Mouse (Mus musculus) cerebellum, adult (tissue): ENCODE data around the gene Hoxa13.

Source experiments
- ATAC-seq: cut with Nextera tagmentation; 2 replicates; pipeline ENCODE4 v1.9.2; 2017; ENCODE audit warnings: mild to moderate bottlenecking, moderate library complexity, mixed read lengths; ENCODE audit not compliant: insufficient number of reproducible peaks, low FRiP score, low TSS enrichment

Hoxa13 gene

GRCm38 (mm10) chr6:52213119-52213986 lies 47.3 kb downstream of the Hoxa13 start, which contains the start of the genes Hoxa3 and Gm28308:
Hoxa3 (minus strand) TSS chr6:52213336.
Gm28308 (minus strand) TSS chr6:52213339.
- ATAC-seq, result no peak

- no peak for ATAC-seq
These were observed 48.0 kb downstream of the Hoxa13 start for GRCm38 (mm10) chr6:52212556-52213118.

GRCm38 (mm10) chr6:52211961-52212360 lies 48.7 kb downstream of the Hoxa13 start:
- ATAC-seq, result no peak

DNA sequence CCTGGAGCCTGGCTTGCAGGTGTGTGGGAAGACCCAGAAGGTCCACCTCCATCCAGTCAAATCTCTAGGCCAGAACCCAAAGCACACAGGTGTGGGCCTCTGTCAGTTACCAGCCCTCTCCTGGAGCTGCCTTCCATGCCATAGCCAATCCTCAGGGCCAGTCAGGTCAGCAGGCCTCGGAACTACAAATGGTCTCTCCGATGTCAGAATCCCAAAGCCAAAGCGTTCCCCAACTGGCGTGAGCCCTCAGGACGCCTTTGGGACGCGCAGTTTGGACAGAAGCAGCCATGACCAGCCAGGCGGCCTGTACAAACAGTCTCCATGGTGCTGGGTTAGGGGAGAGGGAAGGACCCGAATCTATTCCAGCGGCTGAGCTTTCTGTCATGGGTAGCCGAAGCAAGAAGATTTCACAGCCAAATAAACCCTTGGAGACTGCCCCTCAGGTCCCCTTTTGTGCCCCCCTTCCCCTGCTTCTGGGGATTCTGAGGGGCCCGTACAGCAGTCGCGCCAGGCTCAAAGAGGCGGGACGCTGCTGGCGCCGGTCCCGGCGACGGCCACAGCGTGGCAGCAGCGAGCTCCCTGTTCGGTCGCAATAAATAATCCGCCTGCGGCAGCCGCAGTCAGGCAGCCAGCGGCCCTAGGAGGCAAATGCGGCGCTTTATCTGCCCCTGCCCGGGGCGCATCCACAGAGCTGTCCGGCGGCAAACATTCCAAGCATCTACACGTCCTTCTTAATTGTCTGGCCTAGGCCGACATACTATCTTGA lies 49.3 kb downstream of the Hoxa13 start:
- no peak for ATAC-seq

DNA sequence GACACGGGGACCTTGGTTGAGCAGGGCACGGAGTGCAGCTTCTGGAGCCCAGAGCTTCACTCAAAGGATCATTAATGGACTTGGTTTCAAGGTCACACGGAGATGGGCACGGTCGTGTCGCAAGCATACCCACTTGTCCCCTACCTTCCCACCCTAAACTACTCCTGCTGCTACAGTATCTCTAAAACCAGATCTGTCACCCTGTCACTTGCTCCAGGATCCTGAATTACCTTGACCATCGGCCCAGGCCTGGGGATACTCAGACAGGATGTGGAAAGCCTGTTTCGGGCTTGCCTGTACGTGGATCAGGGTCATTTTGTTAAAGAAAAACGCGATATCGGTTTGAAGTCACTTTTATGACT lies 51.0 kb downstream of the Hoxa13 start:
- ATAC-seq, result no peak

DNA sequence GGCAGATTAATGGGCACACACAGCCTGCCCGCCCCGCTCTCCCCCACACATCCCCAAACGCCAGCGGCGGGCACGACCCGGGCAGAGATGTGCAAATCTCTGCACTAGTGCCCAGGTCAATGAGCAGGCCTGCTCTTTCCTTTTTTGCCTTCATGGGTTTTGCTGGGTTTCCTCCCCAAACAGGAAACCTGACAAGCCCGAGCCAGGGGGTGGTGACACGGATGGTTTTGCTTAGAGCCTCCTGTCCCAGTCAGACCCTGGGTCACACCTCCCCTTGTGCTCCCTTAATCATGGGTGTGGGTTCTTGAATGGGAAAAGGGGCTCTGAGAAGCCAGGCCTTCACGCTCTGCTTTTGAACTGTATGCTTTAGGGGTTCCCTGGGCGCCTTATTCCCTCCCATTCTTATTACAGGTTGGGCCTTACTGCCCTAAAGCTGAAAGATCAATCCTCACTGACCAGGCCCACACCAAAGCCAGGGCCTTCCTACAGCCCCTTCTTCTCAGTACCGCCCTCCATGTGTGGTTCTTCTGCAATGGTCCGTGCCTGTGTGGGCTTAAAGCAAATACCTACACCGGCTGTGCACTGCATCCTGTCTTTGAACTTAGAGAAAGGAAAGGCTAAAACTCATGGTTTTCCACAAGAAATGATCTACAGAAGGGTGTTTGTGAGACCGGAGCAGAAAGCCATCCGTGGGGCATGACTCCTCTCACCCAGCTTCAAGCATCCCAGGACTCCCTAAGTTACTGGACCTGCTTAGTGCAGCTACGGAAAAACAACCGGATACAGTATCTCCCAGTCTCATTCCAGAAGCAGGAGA lies 51.6 kb downstream of the Hoxa13 start:
- ATAC-seq, result no peak

DNA sequence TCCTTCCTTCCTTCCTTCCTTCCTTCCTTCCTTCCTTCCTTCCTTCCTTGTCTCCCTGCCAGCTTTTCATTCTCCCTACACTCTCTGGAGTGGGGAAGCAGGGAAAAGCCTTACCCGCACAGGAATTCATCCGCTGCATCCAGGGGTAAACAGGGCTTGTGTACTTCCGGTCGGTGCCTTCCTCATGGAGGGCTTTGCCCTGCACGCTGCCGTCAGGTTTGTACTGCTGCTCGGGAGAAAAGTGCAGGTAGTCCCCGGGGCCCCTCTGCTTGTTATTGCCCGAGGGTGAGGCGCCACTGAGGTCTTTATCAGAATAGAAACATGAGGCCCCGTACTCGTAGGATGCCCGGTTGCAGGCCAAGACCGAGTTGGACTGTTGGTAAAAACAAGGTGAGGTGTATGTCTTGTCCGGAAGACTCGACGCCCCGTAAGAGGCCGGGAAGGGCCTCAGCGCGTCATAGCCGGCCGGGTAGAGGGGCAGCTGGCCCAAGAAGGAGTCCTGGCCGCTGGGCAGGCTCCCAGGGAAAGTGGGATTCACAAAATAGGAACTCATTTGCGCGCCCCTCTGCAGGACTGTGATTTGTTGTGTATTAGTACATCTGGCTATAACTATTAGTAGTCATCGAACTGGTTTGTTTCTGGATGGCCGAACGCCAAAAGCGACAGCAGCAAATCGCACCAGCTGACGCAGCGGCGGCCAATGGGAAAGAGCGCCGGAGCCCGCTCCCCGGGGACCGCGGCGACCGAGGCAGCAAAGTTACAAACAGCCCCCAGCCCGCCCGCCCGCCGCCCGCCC lies 52.4 kb downstream of the Hoxa13 start, which contains the start of gene Hoxa6:
Gene Hoxa6, minus strand, starts transcription at position 651 of the 796 bp plus-strand sequence.
- no peak for ATAC-seq
